Mouse (Mus musculus) adrenal gland, adult 8-10 months (tissue): ENCODE measurements around the gene Cfap126. TPM values are rescaled to one million over a fixed set of nuclear protein-coding genes. Genes with fewer than 3 reads are reported as not detected.
"Not testable (repeated sequence)": the region's sequence is repeated elsewhere in the genome, so short reads cannot be mapped to it uniquely, and the experiment has no call there.

Experiments
- DNase-seq: peaks from one replicate; pipeline ENCODE4 v3.0.0; 2022
- total RNA-seq, 4 experiments: library from RNA; stranded (reverse); gene quantifications; 2 replicates each; pipeline ENCODE4 v1.2.4; 2022

Cfap126 gene
- total RNA-seq, 4 experiments from 2014 or later: 1.3 to 4.1 (median 3.1) TPM

DNA sequence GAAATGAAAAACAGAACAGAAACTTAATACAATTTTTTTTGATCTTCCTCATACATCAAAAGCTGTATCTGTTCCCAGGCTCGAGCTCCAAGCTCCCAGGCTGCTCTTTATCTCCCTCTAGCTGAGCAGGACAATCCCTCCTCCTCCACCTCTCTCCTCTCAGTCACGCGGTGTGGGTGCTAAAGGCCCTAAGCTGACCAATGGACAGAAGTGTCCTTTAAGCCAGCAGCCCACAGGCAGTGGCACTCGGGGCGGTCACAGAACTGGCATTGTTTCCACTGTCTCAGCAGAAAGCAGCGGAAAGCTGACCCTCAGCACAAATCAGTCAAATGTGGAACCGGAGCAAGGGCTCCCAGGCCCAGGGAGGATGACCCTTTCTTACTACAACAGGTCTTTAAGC is 15.5 kb downstream of the Cfap126 start:
- DNase-seq: no peak

DNA sequence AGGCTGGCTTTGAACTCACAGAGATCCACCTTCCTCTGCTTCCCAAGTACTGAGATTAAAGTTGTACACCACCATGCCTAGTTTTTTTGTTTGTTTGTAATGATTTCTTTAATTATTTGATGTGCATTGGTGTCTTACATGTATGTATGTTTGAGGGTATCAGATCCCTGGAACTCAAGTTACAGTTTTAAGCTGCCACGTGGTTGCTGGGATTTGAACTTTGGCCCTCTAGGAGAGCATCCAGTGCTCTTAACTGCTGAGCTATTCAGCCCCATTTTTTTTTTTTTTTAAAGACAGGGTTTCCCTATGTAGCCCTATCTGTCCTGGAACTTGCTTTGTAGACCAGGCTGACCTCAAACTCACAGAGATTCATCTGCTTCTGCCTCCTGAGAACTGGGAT is 17.3 kb downstream of the Cfap126 start:
- no peak for DNase-seq

DNA sequence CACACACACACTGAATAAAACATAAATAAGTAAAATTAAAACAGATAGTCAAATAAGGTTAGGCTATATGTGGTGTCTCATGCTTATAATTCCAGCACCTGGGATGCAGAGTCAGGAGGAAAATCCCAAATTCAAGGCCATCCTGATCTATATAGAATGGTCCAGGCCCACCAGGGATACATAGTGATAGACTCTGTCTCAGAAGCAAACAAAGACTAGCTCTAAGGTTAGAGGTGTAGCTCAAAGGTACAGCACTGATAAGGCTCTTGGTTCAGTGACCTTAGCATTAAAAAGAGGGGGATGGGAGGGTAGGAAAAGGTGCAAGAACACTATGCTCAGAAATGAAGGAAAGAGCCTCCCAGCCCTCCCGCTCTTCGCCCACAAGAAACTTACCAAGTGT is 21.9 kb downstream of the Cfap126 start:
- DNase-seq: no peak

DNA sequence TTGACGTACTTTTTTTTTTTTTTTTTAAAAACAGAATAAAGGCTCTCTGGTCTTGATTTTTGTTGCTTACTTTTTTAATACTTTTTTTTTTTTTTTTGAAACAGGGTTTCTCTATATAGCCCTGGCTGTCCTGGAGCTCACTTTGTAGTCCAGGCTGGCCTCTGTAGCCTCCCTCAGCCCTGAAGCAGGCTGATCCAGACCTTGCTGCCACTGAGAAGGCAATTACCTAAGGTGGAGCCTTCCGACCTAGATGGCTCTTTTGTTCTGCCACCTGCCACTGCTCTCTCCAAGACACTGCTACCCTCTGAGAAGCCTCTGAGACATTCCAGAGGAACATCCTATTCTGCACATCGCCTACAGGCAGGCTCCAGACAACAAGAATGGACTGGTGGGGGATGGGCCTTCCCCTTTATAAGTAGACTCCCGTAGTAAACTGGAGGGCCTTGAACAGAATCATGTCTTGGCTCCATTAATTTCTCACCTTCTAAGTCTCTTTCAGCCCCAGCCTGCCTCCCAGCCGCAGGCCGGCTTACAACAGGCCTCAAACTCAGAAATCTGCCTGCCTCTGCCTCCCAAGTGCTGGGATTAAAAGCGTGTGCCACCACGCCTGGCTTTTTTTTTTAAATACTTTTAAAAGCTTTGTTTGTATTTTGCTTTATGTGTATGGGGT is 23.9 kb downstream of the Cfap126 start:
- not testable (repeated sequence) for DNase-seq

DNA sequence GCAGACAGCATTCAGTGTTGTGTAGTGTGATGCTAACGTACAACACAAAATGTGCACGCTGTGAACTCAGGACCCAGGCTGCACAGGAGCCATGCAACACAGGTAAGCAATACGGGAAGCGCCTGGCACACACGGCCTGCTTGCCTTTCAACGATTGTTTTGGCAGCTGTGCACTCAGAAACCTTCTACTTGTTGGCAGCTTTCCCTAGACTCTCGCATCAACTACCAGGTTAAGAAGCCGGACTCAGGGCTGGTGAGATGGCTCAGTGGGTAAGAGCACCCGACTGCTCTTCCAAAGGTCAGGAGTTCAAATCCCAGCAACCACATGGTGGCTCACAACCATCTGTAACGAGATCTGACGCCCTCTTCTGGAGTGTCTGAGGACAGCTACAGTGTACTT is 29.3 kb downstream of the Cfap126 start:
- DNase-seq: not testable (repeated sequence)

DNA sequence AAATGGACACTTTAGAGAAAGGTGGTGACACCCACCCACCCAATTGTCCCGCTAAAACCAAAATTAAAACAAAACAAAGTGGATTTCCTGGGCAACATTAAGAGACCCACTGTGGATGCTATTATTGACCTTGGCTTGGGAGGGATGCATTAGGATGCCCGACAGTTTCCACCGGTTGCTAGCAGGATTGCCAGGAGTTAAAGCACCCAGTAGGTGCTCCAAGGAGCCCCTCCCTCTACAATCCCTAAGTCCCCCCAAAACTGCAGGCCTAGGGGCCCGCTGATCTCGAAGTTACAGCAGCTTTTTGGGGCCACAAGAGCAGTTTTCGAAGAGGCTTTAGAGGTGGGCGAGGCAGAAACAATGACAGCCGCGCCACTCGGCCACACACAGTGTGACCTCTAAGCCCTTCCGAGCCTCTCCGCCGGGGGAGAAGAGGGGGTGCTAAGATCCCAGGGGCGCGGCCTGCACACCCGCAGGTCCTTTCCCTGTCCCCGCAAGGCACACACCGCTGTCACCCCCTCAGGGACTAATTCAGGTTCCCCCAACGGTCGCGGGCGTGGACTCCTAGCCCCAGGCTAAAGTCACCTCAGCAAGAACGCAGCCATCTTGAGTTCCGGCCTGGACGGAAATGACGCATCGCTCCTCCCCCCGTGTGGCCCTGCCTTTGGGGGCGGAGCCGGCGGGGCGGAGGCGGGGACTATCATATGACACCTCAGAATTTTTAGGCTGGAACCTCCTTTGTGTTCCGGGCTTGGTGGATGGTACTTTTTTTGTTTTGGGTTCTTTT is 36.4 kb downstream of the Cfap126 start, which contains the start of the genes Sdhc and Mpz:
Sdhc (minus strand) TSS at position 630 of the 787 bp plus-strand sequence.
Mpz (plus strand) TSS at position 738 of the 787 bp plus-strand sequence.
- DNase-seq: peak; percentile 93

DNA sequence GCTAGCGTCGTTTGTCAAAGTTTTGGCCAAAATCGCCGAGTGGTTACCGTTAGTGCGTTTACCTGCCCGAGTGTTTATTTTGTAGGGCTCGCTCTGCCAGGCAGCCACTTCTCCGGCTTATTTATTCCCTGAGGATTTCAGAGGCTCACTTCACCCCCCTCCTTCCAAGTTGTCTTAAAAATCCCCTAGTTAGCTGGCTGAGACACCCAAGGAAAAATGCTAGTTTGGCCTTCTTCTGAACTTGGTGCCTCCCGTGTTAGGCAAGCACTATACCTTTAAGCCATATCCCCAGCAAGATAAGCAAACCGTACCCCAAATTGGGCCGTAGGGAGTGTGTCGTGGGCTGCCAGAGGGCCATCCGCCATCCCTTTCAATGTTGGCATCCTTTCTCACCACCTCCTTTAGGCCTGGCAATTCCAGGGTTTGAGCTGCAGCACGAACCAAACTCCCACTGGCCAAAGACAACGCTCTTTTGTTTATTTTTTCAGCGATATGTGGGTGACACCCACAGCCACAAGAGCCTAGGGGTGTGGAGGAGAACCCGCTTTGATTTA is 37.2 kb downstream of the Cfap126 start:
- no peak for DNase-seq

DNA sequence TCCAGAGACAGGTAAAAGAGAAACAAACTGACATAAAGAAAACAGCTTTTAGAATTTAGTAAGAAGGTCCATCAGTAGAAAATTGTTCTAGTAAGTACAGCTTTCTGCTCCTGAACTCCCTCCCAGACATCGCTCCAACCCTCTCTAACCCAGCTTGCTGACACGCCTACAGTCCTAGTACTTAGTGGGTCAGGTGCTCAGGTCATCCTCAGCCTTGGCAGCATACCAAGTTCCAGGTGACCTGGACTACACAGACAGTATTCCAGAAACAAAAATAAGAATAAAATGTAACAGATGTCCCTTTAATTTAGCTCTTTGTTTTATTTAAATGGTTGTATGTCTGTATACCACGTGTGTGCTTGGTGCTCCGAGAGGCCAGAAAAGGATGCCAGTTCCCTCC is 38.2 kb downstream of the Cfap126 start:
- no peak for DNase-seq

DNA sequence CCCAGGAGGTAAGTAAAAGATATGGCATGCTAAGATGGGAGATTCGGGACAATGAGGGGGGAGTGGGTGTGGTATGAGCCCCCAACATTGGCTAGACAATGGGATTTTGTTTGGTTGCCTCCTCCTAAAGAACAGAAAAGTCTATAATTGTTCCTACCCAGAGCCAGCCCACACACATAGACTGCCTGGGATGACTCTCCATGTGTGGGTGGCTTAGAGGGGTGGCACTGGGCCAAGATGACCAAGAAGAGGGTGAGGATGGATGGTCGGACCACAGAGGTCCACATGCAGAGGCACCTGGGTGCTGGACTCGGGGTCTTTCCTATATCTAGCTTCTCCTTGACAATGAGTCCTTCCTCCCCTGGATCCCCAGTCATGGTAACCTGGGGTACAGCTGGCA is 42.9 kb downstream of the Cfap126 start:
- no peak for DNase-seq

DNA sequence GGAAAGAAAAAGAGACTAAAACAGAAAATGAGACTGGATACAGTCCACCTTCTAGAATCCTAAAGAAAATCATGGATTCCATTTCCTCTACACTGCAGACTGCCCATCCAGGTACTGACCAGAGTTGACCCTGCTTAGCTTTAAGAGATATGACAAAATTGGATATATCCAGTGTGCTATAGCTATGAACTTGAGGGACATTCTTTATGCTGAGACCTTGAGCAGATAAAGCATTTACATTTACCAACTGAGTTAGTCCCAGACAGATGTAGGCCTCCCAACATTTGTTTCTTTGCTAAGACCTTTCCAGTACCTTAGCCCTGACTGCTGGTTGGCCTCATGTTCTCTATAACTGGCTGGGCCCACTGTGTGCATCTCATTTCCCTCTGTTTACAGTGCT is 44.2 kb downstream of the Cfap126 start:
- no peak for DNase-seq

DNA sequence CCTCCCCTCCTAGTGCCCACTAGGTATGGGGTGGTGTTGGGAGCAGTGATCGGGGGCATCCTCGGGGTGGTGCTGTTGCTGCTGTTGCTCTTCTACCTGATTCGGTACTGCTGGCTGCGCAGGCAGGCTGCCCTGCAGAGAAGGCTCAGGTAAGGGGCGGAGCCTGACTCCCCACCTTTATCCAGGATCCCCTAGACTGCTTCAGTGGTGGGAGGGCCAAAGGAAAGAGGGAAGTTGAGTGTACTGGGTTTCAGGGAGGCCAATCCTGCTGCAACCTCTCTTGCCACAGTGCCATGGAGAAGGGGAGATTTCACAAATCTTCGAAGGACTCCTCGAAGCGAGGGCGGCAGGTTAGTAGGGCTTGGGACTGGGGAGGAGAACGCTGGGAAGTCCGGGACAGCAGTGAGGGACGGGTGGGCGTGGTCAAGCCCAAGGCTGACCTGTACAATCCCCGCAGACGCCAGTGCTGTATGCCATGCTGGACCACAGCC is 45.8 kb downstream of the Cfap126 start:
- no peak for DNase-seq

DNA sequence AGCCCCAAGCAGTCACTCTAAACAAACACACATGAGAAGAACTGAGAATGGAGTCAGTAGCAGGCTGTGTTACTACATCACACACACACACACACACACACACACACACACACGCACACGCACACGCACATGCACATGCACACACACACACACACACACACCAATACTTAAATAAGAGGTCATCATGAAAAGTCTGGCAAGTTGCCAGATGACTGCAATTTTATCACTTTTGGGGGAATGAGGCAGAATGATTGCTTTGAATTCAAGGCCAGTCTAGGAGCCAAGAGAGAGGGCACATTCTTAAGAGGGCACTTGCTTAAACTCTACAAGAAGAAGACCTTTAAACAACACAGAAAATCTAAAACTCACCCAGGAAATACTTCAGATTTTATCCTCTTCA is 48.8 kb downstream of the Cfap126 start:
- DNase-seq: no peak

DNA sequence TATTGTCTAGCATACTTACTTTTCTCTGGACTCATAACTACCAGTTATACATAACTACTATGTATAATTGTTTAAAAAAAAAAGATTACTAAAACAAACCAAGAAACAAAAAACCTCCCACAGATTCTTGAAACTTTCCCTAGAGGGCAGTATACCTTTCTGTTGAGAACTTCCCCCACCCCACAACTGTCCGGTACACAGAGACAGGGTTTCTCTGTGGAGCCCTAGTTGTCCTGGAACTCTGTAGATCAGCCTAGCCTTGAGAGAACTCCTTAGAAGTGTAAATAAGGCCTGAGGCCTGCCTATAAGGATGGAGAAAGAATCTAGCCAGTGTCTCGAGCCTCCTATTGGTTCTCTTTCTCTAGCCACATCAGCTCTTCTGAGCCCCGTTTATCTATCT is 50.5 kb downstream of the Cfap126 start:
- DNase-seq: no peak

DNA sequence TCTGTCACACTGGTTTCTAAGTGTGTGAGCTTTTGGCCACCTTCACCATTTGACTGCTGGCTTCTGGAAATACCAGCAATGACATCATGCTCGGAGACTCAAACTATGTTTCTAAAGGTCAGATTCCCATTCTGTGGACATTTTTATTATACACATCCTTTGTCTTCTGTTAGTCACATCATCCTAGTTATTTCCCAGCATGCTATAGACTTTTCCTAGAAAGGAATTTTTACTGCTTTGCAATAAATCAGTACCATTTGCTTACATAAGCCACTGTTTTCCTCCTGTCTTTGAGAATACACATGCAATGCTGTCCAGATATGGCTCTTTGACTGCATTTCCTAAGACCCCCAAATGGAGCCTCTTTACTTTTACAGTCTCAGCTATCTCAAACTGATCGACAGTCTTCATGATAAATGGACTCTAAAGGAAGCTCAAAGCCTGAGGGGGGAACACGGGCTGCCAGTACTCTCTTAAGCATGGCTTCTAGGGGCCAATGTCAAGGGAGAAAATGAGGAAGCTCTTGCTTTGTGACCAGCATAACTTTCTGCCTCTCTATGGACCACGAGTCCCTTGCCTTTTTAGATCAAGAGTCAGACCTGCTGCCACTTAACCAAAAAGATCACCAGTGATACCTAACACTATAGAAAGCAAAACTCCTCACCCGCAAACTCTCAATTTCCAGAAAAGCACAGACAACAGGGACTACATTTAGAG is 52.1 kb downstream of the Cfap126 start:
- no peak for DNase-seq

DNA sequence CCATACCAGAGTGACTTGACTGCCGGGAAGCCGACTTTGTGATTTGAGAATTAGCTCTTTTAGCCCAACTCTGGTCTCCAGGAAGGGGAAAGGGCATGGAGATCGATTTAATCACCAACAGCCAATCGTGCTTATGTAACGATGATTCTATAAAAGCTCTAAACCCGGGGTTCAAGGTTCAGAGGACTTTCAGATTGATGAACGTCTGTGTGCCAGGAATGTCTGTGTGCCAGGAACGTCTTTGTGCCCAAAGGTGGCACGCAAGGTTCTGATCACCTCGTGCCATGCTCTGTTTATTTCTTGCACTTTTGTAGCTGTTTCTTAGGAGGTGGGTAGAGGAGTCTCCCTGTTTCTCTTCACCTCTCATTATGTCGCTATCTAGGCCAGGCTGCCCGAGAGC is 55.2 kb downstream of the Cfap126 start:
- no peak for DNase-seq

DNA sequence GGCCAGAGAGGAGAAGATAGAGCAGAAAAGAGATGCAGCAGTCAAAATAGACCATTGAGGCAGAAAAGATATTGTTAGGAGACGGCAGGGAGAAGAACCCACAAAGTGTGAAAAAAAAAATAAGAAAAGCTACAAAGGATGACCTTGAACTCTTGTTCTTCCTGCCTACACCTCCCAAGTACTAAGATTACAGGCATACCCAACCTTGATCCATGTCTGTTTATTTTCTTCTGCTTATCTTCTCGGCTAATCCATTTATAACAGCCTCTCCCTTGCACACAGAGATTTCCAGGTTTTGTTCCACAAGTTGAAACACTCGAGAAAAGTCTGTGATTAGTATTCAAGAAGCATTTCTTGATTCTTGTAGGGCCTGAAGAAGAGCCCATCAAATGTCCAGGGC is 56.2 kb downstream of the Cfap126 start:
- DNase-seq: no peak

DNA sequence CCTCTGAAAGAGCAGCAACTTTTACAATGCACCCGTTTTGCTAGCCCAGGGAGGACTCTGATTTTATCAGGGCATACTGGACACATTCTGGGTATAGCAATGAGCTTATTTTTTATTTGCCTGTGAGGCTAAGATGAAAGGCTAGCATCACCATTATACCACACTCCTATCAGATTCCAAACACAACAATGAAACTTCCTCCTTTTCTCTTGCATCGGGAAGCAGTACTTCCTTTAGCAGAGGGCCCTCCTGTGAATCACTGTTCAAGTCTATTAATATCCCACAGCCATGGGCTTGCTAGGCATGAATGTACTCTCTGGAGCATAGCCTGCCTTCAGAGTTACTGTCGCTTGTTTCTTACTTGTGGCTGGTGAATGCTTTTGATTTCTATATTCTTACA is 57.4 kb downstream of the Cfap126 start:
- DNase-seq: no peak

DNA sequence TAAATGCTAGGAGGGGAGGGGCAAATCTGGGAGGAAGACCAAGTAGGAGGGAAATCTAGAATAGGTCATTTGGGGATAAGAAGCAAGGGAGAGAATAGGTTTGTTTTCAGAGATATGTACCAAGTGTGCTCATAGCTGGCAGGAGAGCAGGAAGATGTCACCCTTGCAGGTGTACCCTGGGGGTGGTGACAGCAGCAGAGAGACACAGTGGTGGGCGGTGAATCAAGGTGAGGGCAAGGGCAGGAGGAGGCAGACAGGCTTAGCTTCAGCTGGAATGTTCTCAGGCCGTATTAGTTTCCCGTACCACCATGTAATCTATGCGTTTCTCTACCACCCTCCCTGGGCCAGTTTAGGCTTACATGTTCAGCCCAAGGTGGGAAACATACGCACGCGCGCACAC is 59.1 kb downstream of the Cfap126 start:
- DNase-seq: no peak
